Mouse (Mus musculus): Measurements from ENCODE around the gene Rhd.

The Rhd gene

GRCm38 (mm10) chr4:134930684-134931481 lies 66.5 kb downstream of the Rhd start, which contains the start of gene Syf2:
Gene Syf2, plus strand, starts transcription at chr4:134930898.
- DNase-seq (ENCODE audit: low spot score) = peak; percentile 85

GRCm38 (mm10) chr4:134937240-134938176 lies 73.2 kb downstream of the Rhd start:
- no peak for DNase-seq (ENCODE audit: low spot score)

- no peak for DNase-seq (ENCODE audit: low spot score)
Measured at GRCm38 (mm10) chr4:134939900-134940299, 75.6 kb downstream of the Rhd start.

GRCm38 (mm10) chr4:134943758-134944538 lies 79.6 kb downstream of the Rhd start:
- DNase-seq (ENCODE audit: low spot score) = no peak
